Mouse (Mus musculus) heart, postnatal 25 days (tissue): ENCODE measurements around the gene Nhlrc1. TPM values are rescaled to one million over a fixed set of nuclear protein-coding genes. Genes with fewer than 3 reads are reported as not detected.

Source experiments
- total RNA-seq, 2 experiments: library from RNA; stranded (reverse); gene quantifications; 2 replicates each; pipeline ENCODE4 v1.2.3; 2021

Gene Nhlrc1
- total RNA-seq, 2 experiments from 2014 or later = 5.6 to 6.2 TPM

Other genes with a start within 250 kb of the Nhlrc1 start
- gene Kif13a, start 85.0 kb downstream of the Nhlrc1 start, total RNA-seq = 100 to 1,000 TPM; 109 to 118 TPM
- gene Kdm1b, start 28.6 kb upstream of the Nhlrc1 start, total RNA-seq = 10 to 100 TPM in 1 of 2 experiments, 1 to 10 TPM in 1; 8.2 to 10.4 TPM
- 1 to 10 TPM; 4.9 to 6.0 TPM for gene Tpmt, start 29.9 kb upstream of the Nhlrc1 start, total RNA-seq
- gene Dek, start 91.4 kb upstream of the Nhlrc1 start, total RNA-seq = 10 to 100 TPM; 30.5 to 37.1 TPM
- gene Rnf144b, start 107.8 kb upstream of the Nhlrc1 start, total RNA-seq = 10 to 100 TPM; 14.8 to 20.8 TPM